Mouse (Mus musculus) hindbrain, embryonic 11.5 days (tissue): ENCODE measurements around the gene Tmem54. TPM values are rescaled to one million over a fixed set of nuclear protein-coding genes. Genes with fewer than 3 reads are reported as not detected.

ENCODE experiments used
- ATAC-seq: fragments of 200-750 bp; cut with Nextera tagmentation; 2 replicates; pipeline ENCODE4 v1.8.0; 2017; ENCODE audit warnings: mild to moderate bottlenecking, moderate TSS enrichment, moderate library complexity; ENCODE audit not compliant: low FRiP score
- DNase-seq: peaks from one replicate; pipeline ENCODE4 v3.0.0-alpha.2; 2015; ENCODE audit warnings: low spot score
- H3K27ac ChIP-seq: fragments of 300-500 bp; sonication (generic); 2 replicates; pipeline ENCODE4 v1.5.1; 2014; ENCODE audit warnings: mild to moderate bottlenecking, low read depth, low read length
- H3K27me3 ChIP-seq: fragments of 300-500 bp; sonication (generic); 2 replicates; pipeline ENCODE4 v1.6.1; 2014; ENCODE audit warnings: mild to moderate bottlenecking, low read length, moderate library complexity, mixed read lengths; ENCODE audit not compliant: control insufficient read depth, insufficient read depth
- H3K36me3 ChIP-seq: fragments of 300-500 bp; sonication (generic); 2 replicates; pipeline ENCODE4 v1.6.1; 2014; ENCODE audit warnings: mild to moderate bottlenecking, low read length, moderate library complexity, mixed read lengths; ENCODE audit not compliant: control insufficient read depth, insufficient read depth
- H3K4me1 ChIP-seq: fragments of 300-500 bp; sonication (generic); replicated peaks from 2 replicates; pipeline ENCODE4 v1.6.1; 2014; ENCODE audit warnings: low read length, mixed read lengths; ENCODE audit not compliant: control insufficient read depth, insufficient read depth
- H3K4me2 ChIP-seq: fragments of 300-500 bp; sonication (generic); replicated peaks from 2 replicates; pipeline ENCODE4 v1.6.1; 2014; ENCODE audit warnings: mild to moderate bottlenecking, low read depth, low read length
- H3K4me3 ChIP-seq: fragments of 300-500 bp; sonication (generic); 2 replicates; pipeline ENCODE4 v1.5.1; 2014; ENCODE audit warnings: low read depth, low read length
- H3K9ac ChIP-seq: fragments of 300-500 bp; sonication (generic); 2 replicates; pipeline ENCODE4 v1.6.1; 2014; ENCODE audit warnings: low read depth, low read length
- H3K9me3 ChIP-seq: fragments of 300-500 bp; sonication (generic); 2 replicates; pipeline ENCODE4 v1.6.1; 2016; ENCODE audit warnings: low read length; ENCODE audit not compliant: control insufficient read depth
- WGBS: fragments of 180-500 bp; shearing (Covaris S2); extraction: QIAGEN DNeasy Blood & Tissue Kit; methylation state at CpG from one replicate; pipeline ENCODE4 v1.1.7; 2014; 5-methylcytosine and 5-hydroxymethylcytosine counted together
- polyA plus RNA-seq: library from polyadenylated mRNA; unstranded; fragments of >200 nt; fragmentation: Nextera tagmentation; extraction: Ambion mirVana; gene quantifications from 2 replicates; pipeline ENCODE4 v1.2.1, GENCODE M21; 2014

Gene Tmem54
- polyA plus RNA-seq, 1 experiment from 2014 or later: 1.4 TPM

- 91% methylated on average over 9 of the region's 9 CpGs for WGBS
- DNase-seq: no peak
Measured at GRCm38 (mm10) chr4:129084896-129085295, 20.5 kb upstream of the Tmem54 start.

GRCm38 (mm10) chr4:129086078-129086477, 19.3 kb upstream of the Tmem54 start:
- WGBS: 27% methylated on average over 8 of the region's 8 CpGs
- no peak overlapping the region for H3K27ac ChIP-seq
- no peak overlapping the region for H3K4me3 ChIP-seq
- H3K36me3 ChIP-seq: no peaks in the 10 kb centered on the region
- no peak overlapping the region for H3K9ac ChIP-seq
- ATAC-seq (no peak), DNase-seq (peak; percentile 87)
- no peaks in the 10 kb centered on the region for H3K9me3 ChIP-seq
- no peaks in the 10 kb centered on the region for H3K4me1 ChIP-seq
- H3K27me3 ChIP-seq: no peaks in the 10 kb centered on the region
- no peak overlapping the region for H3K4me2 ChIP-seq

More at GRCm38 (mm10) chr4:129084896-129085295, 20.5 kb upstream of the Tmem54 start:
- no peak overlapping the region for H3K4me2 ChIP-seq
- no peaks in the 10 kb centered on the region for H3K9me3 ChIP-seq
- 0 out of 2 replicates have a peak, but pooled peaks cover 3% of the 10 kb centered on the region for H3K36me3 ChIP-seq
- no peak overlapping the region for H3K9ac ChIP-seq
- no peak for ATAC-seq
- no peak overlapping the region for H3K27ac ChIP-seq
- H3K4me1 ChIP-seq: no peaks in the 10 kb centered on the region
- no peak overlapping the region for H3K4me3 ChIP-seq
- H3K27me3 ChIP-seq: no peaks in the 10 kb centered on the region

DNA sequence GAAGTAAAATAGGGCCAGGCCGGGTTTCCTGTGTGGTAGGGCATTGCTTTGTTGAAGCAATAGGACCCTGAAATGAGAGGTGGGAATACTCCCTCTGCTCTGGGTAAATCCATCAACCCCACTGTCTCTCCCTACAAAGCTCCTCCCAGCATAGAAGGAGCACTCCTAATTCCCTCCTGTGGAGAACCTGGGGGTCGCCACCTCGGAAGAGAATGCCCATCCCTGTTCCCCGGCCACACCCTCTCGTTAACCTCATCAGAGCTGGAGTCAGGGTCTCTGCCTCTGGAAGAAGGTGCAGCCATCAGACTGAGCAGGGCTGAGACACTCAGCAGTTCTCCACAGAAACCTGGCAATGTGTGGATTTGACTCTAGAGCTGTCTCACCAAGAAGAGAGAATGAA, 17.5 kb upstream of the Tmem54 start:
- Histone ChIP-seq H3K4me1 (no peaks in the 10 kb centered on the region), H3K4me3 (no peak overlapping the region), H3K27me3 (no peaks in the 10 kb centered on the region), H3K9ac (no peak overlapping the region), H3K9me3 (no peaks in the 10 kb centered on the region), H3K27ac (no peak overlapping the region), H3K4me2 (no peak overlapping the region), H3K36me3 (no peaks in the 10 kb centered on the region)
- no peak for DNase-seq
- no peak for ATAC-seq
- 47% methylated on average over 5 of the region's 5 CpGs for WGBS

GRCm38 (mm10) chr4:129095276-129095675, 10.1 kb upstream of the Tmem54 start:
- WGBS: 29% methylated on average over 15 of the region's 15 CpGs
- Histone ChIP-seq H3K9ac (no peak overlapping the region), H3K27me3 (no peaks in the 10 kb centered on the region), H3K9me3 (no peaks in the 10 kb centered on the region), H3K4me3 (no peak overlapping the region), H3K4me1 (no peaks in the 10 kb centered on the region), H3K36me3 (no peaks in the 10 kb centered on the region), H3K4me2 (no peak overlapping the region), H3K27ac (no peak overlapping the region)
- ATAC-seq (no peak), DNase-seq (no peak)

GRCm38 (mm10) chr4:129097006-129097405, 8.3 kb upstream of the Tmem54 start:
- Histone ChIP-seq H3K27me3 (no peaks in the 10 kb centered on the region), H3K4me2 (no peak overlapping the region), H3K36me3 (no peaks in the 10 kb centered on the region), H3K4me3 (no peak overlapping the region), H3K9me3 (no peaks in the 10 kb centered on the region), H3K4me1 (no peaks in the 10 kb centered on the region), H3K27ac (no peak overlapping the region), H3K9ac (no peak overlapping the region)
- DNase-seq (no peak), ATAC-seq (no peak)
- WGBS: 75% methylated on average over 7 of the region's 7 CpGs

GRCm38 (mm10) chr4:129102133-129102829, 3.1 kb upstream of the Tmem54 start:
- Histone ChIP-seq H3K4me2 (no peak overlapping the region), H3K9ac (no peak overlapping the region), H3K9me3 (no peaks in the 10 kb centered on the region), H3K36me3 (no peaks in the 10 kb centered on the region), H3K27ac (no peak overlapping the region), H3K4me1 (peaks cover 5% of the 10 kb centered on the region; the same call in 1 of the 2 replicates), H3K4me3 (no peak overlapping the region), H3K27me3 (peaks cover 19% of the 10 kb centered on the region)
- DNase-seq (no peak), ATAC-seq (no peak)
- WGBS: 88% methylated on average over 14 of the region's 14 CpGs

- no peak overlapping the region for H3K27ac ChIP-seq
- no peak overlapping the region for H3K4me3 ChIP-seq
- DNase-seq: no peak
- no peak overlapping the region for H3K9ac ChIP-seq
- no peak overlapping the region for H3K4me2 ChIP-seq
- 19% methylated on average over 9 of the region's 9 CpGs for WGBS
- ATAC-seq: no peak
- H3K36me3 ChIP-seq: no peaks in the 10 kb centered on the region
- H3K27me3 ChIP-seq: peaks cover 19% of the 10 kb centered on the region
- peaks cover 5% of the 10 kb centered on the region; the same call in 1 of the 2 replicates for H3K4me1 ChIP-seq
- no peaks in the 10 kb centered on the region for H3K9me3 ChIP-seq
Measured at GRCm38 (mm10) chr4:129106073-129106472, 725 bp downstream of the Tmem54 start.

- 69% methylated on average over 10 of the region's 10 CpGs for WGBS
- Histone ChIP-seq H3K4me3 (no peak overlapping the region), H3K4me1 (peaks cover 5% of the 10 kb centered on the region; the same call in 1 of the 2 replicates), H3K4me2 (no peak overlapping the region), H3K9me3 (no peaks in the 10 kb centered on the region), H3K27me3 (peaks cover 19% of the 10 kb centered on the region), H3K27ac (no peak overlapping the region), H3K9ac (no peak overlapping the region), H3K36me3 (no peaks in the 10 kb centered on the region)
- DNase-seq (no peak), ATAC-seq (no peak)
Measured at GRCm38 (mm10) chr4:129107348-129107899, 2.1 kb downstream of the Tmem54 start.

GRCm38 (mm10) chr4:129108624-129109023, 3.3 kb downstream of the Tmem54 start:
- DNase-seq (no peak), ATAC-seq (no peak)
- Histone ChIP-seq H3K9ac (no peak overlapping the region), H3K27ac (no peak overlapping the region), H3K27me3 (peaks cover 19% of the 10 kb centered on the region), H3K9me3 (no peaks in the 10 kb centered on the region), H3K4me2 (no peak overlapping the region), H3K4me1 (peaks cover 8% of the 10 kb centered on the region; the same call in 1 of the 2 replicates), H3K4me3 (no peak overlapping the region), H3K36me3 (no peaks in the 10 kb centered on the region)
- WGBS: 92% methylated on average over 7 of the region's 7 CpGs
